Mouse (Mus musculus) left cerebral cortex, adult 6 months (tissue): ENCODE measurements around the gene Glis3. TPM values are rescaled to one million over a fixed set of nuclear protein-coding genes. Genes with fewer than 3 reads are reported as not detected.

ENCODE experiments used
- long read RNA-seq, 2 experiments: library from polyadenylated mRNA; unstranded; transcript quantifications; one replicate each; pipeline ENCODE4 v2.0.0; 2019 to 2020
- polyA plus RNA-seq: library from polyadenylated mRNA; unstranded; fragments of <200 nt; fragmentation: Nextera tagmentation; gene quantifications from 2 replicates; pipeline ENCODE4 v1.2.3, GENCODE M21; 2021

The Glis3 gene
- 1.1 and 1.2 TPM in 2 replicates for polyA plus RNA-seq
- long read RNA-seq, experiment 1, partial matches to known transcripts, result 0 of 5 reads
- long read RNA-seq, experiment 1, other reads (novel, unspliced or antisense), result 5 of 5 reads
- long read RNA-seq, experiment 2, partial matches to known transcripts, result 0 of 1 reads
- long read RNA-seq, experiment 2, other reads (novel, unspliced or antisense), result 1 of 1 reads

GRCm38 (mm10) chr19:28679776-28680391 lies at the start of gene Glis3:
Gene Glis3, minus strand, starts transcription at chr19:28680077.

Other genes starting within 250 kb of the Glis3 start
- 18.9 and 21.5 TPM in 2 replicates for gene Slc1a1, start 155.0 kb upstream of the Glis3 start, polyA plus RNA-seq